Mouse (Mus musculus) hindbrain, embryonic 16.5 days (tissue): ENCODE data around the gene Abhd18. TPM values are rescaled to one million over a fixed set of nuclear protein-coding genes. Genes with fewer than 3 reads are reported as not detected.
A peak's percentile ranks its signal among the peaks of the same experiment; 100 is the strongest.
"Not testable (repeated sequence)": the region's sequence is repeated elsewhere in the genome, so short reads cannot be mapped to it uniquely, and the experiment has no call there.

Source experiments
- ATAC-seq: fragments of 200-750 bp; cut with Nextera tagmentation; 2 replicates; pipeline ENCODE4 v1.8.0; 2017; ENCODE audit warnings: moderate TSS enrichment, moderate library complexity
- H3K27ac ChIP-seq: fragments of 300-500 bp; sonication (generic); 2 replicates; pipeline ENCODE4 v1.5.1; 2014; ENCODE audit warnings: low read depth, mild to moderate bottlenecking, control low read depth, low read length, moderate library complexity
- H3K27me3 ChIP-seq: fragments of 300-500 bp; sonication (generic); replicated peaks from 2 replicates; pipeline ENCODE4 v1.6.1; 2014; ENCODE audit warnings: low read length; ENCODE audit not compliant: control insufficient read depth, insufficient read depth
- H3K36me3 ChIP-seq: fragments of 300-500 bp; sonication (generic); 2 replicates; pipeline ENCODE4 v1.6.1; 2014; ENCODE audit warnings: mild to moderate bottlenecking, low read length, moderate library complexity, mixed read lengths; ENCODE audit not compliant: control insufficient read depth, insufficient read depth
- H3K4me1 ChIP-seq: fragments of 300-500 bp; sonication (generic); 2 replicates; pipeline ENCODE4 v1.6.1; 2014; ENCODE audit warnings: low read depth, low read length; ENCODE audit not compliant: control insufficient read depth, insufficient read depth
- H3K4me2 ChIP-seq: fragments of 300-500 bp; sonication (generic); 2 replicates; pipeline ENCODE4 v1.6.1; 2014; ENCODE audit warnings: mild to moderate bottlenecking, low read length, control low read depth, moderate library complexity
- H3K4me3 ChIP-seq: fragments of 300-500 bp; sonication (generic); 2 replicates; pipeline ENCODE4 v1.5.1; 2014; ENCODE audit warnings: mild to moderate bottlenecking, low read length, control low read depth, moderate library complexity
- H3K9ac ChIP-seq: fragments of 300-500 bp; sonication (generic); 2 replicates; pipeline ENCODE4 v1.6.1; 2014; ENCODE audit warnings: low read depth, mild to moderate bottlenecking, control low read depth, low read length, moderate library complexity
- H3K9me3 ChIP-seq: fragments of 300-500 bp; sonication (generic); 2 replicates; pipeline ENCODE4 v1.6.1; 2014; ENCODE audit warnings: mild to moderate bottlenecking, low read length, moderate library complexity; ENCODE audit not compliant: control insufficient read depth
- WGBS: fragments of 180-500 bp; shearing (Covaris S2); extraction: QIAGEN DNeasy Blood & Tissue Kit; methylation state at CpG from one replicate; pipeline ENCODE4 v1.1.7; 2014; 5-methylcytosine and 5-hydroxymethylcytosine counted together
- polyA plus RNA-seq: library from polyadenylated mRNA; unstranded; fragments of >200 nt; fragmentation: Nextera tagmentation; extraction: Ambion mirVana; gene quantifications from 2 replicates; pipeline ENCODE4 v1.2.1, GENCODE M21; 2015

The Abhd18 gene
- polyA plus RNA-seq: 11.2 and 12.7 TPM in 2 replicates

- H3K4me1 ChIP-seq, ATAC-seq, H3K9me3 ChIP-seq, H3K27me3 ChIP-seq, H3K36me3 ChIP-seq: not testable (repeated sequence)
- WGBS: no CpG with 5 or more reads among the region's 4 CpGs
- peak within 1 kb of the TSS; percentile 66 for H3K9ac ChIP-seq
- H3K4me3 ChIP-seq: peak within 1 kb of the TSS; percentile 52
- H3K4me2 ChIP-seq: peak within 1 kb of the TSS; percentile 61
- H3K27ac ChIP-seq: peak within 1 kb of the TSS; percentile 75
Observed at GRCm38 (mm10) chr3:40846957-40847017, at the start of gene Abhd18. TSS of gene Abhd18 (plus strand) at chr3:40846970.

GRCm38 (mm10) chr3:40798054-40798453 lies 48.7 kb upstream of the Abhd18 start:
- Histone ChIP-seq H3K27me3 (no peaks in the 10 kb centered on the region), H3K36me3 (peaks cover 2% of the 10 kb centered on the region), H3K4me2 (no peak overlapping the region), H3K27ac (no peak overlapping the region), H3K4me3 (no peak overlapping the region), H3K4me1 (peaks cover 8% of the 10 kb centered on the region), H3K9me3 (no peaks in the 10 kb centered on the region), H3K9ac (no peak overlapping the region)
- 84% methylated on average over 1 of the region's 1 CpGs for WGBS
- no peak for ATAC-seq

DNA sequence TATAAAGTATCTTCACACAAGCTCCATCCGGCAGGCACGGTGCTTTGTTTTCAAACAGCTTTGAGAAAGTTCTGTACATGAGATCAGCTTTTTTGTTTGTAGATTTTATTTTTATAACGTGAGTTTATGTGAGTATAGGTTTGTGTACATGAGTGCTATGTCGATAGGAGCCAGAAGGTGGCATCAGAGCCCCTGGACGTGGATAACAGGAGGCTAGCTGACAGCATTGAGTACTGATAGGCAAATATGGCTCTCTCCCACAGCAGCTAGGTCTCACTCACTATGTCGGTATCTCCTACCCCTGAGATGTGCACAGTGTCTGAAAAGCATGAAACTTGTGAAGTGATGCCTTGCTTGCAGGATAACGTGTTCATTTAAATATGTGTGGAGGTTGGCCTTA lies 48.3 kb upstream of the Abhd18 start:
- H3K27me3 ChIP-seq: no peaks in the 10 kb centered on the region
- H3K4me3 ChIP-seq: no peak overlapping the region
- no peaks in the 10 kb centered on the region for H3K9me3 ChIP-seq
- H3K27ac ChIP-seq: no peak overlapping the region
- H3K36me3 ChIP-seq: peaks cover 2% of the 10 kb centered on the region
- H3K4me1 ChIP-seq: peaks cover 8% of the 10 kb centered on the region
- no peak for ATAC-seq
- 40% methylated on average over 7 of the region's 7 CpGs for WGBS
- H3K9ac ChIP-seq: no peak overlapping the region
- H3K4me2 ChIP-seq: no peak overlapping the region

- no peaks in the 10 kb centered on the region for H3K27me3 ChIP-seq
- peak within 1 kb of the TSS; percentile 70 for H3K4me3 ChIP-seq
- peak; percentile 97 for ATAC-seq
- peaks cover 2% of the 10 kb centered on the region for H3K36me3 ChIP-seq
- H3K9me3 ChIP-seq: no peaks in the 10 kb centered on the region
- peak within 1 kb of the TSS; percentile 96 for H3K4me2 ChIP-seq
- H3K9ac ChIP-seq: peak within 1 kb of the TSS; percentile 81
- WGBS: 3% methylated on average over 66 of the region's 66 CpGs
- H3K4me1 ChIP-seq: peaks cover 8% of the 10 kb centered on the region
- peak within 1 kb of the TSS; percentile 65 for H3K27ac ChIP-seq
Observed at GRCm38 (mm10) chr3:40799530-40800372, 47.0 kb upstream of the Abhd18 start, which contains the start of gene Plk4. TSS of gene Plk4 (plus strand) at chr3:40800019.

DNA sequence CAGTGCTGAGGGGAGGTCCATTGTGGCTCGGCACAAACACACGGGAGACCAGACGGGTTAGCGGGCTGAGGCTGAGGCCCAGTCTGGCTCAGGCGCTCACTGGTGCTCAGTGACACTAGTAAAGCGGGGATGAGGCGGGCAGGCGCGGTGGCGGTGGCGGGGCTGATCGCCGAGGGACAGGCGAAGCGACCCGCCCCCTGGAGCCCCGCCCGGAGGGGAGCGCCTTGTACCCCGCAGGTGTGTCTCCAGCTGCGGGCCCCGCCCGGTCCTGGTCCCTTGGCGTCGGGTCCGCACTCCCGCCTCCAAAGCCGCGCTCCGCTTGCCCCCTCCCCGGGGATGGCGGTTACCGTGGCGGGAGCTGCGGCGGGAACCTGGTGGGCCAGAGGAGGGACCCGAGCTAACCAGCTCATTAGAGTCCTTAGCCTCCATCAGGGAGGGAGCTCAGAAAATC lies 46.4 kb upstream of the Abhd18 start:
- peak; percentile 87 for ATAC-seq
- Histone ChIP-seq H3K9me3 (no peaks in the 10 kb centered on the region), H3K27ac (peak overlapping the region; percentile 65), H3K36me3 (peaks cover 7% of the 10 kb centered on the region), H3K4me3 (peak overlapping the region; percentile 70), H3K27me3 (no peaks in the 10 kb centered on the region), H3K4me2 (peak overlapping the region; percentile 96), H3K4me1 (peaks cover 8% of the 10 kb centered on the region), H3K9ac (peak overlapping the region; percentile 81)
- under 1% methylated on average over 33 of the region's 37 CpGs for WGBS

DNA sequence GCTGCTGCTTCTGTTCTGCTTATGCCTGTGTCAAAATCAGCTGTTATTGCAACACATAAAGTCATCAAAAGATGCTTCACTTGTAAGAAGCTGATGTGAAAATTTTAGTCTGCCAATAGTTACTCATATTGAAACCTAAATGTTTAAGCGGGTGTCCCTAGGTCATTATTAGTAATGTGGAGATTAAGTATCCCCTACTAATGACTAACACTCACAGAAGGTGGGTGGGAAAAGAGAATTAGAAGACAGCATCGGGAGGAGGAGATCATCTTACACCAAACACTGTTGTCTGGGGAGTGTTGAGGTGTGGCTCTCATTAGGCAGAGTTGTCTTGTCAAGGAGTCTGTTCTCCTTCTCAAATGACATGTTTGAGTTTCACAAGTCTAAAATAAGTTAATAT lies 39.9 kb upstream of the Abhd18 start:
- no peak for ATAC-seq
- no peaks in the 10 kb centered on the region for H3K4me1 ChIP-seq
- H3K9me3 ChIP-seq: no peaks in the 10 kb centered on the region
- H3K4me2 ChIP-seq: no peak overlapping the region
- no peak overlapping the region for H3K27ac ChIP-seq
- peaks cover 15% of the 10 kb centered on the region for H3K36me3 ChIP-seq
- WGBS: 78% methylated on average over 2 of the region's 2 CpGs
- no peak overlapping the region for H3K4me3 ChIP-seq
- no peak overlapping the region for H3K9ac ChIP-seq
- H3K27me3 ChIP-seq: no peaks in the 10 kb centered on the region

DNA sequence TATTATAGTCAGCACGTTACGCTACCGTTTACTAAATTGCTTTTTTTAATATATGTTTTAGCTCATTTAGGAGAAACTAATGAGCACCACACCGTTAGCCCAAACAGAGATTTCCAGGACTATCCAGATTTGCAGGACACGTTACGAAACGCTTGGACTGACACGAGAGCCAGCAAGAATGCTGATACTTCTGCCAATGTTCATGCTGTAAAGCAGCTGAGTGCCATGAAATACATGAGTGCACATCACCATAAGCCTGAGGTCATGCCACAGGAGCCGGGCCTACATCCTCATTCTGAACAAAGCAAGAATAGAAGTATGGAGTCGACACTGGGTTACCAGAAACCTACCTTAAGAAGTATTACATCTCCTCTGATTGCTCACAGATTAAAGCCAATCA lies 38.1 kb upstream of the Abhd18 start:
- H3K4me3 ChIP-seq: no peak overlapping the region
- no peak overlapping the region for H3K27ac ChIP-seq
- no peak overlapping the region for H3K9ac ChIP-seq
- H3K36me3 ChIP-seq: peaks cover 18% of the 10 kb centered on the region
- no peaks in the 10 kb centered on the region for H3K4me1 ChIP-seq
- no peak overlapping the region for H3K4me2 ChIP-seq
- H3K9me3 ChIP-seq: no peaks in the 10 kb centered on the region
- no peak for ATAC-seq
- 90% methylated on average over 10 of the region's 10 CpGs for WGBS
- no peaks in the 10 kb centered on the region for H3K27me3 ChIP-seq

DNA sequence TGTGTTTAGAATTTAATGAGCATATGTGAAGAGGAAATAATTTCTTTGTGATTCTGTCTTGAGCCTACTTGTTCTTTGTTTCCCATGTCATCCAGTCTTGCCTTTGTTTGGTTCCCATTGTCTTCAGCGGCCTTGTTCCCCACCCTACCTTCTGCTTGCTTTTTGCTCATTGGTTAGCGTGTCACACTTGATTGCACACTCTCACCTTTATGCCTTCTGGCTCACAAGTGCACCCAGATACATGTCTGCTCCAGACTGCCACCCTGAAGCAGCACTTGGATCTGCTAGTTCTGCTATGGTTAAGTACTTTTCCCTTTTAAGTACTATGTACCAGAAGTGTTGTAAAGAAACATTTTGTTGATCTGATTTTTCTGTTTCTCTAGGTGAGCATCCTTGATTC lies 36.9 kb upstream of the Abhd18 start:
- Histone ChIP-seq H3K27ac (no peak overlapping the region), H3K27me3 (no peaks in the 10 kb centered on the region), H3K4me2 (no peak overlapping the region), H3K4me1 (no peaks in the 10 kb centered on the region), H3K36me3 (peaks cover 18% of the 10 kb centered on the region), H3K4me3 (no peak overlapping the region), H3K9ac (no peak overlapping the region), H3K9me3 (no peaks in the 10 kb centered on the region)
- ATAC-seq: no peak
- WGBS: 51% methylated on average over 2 of the region's 2 CpGs

DNA sequence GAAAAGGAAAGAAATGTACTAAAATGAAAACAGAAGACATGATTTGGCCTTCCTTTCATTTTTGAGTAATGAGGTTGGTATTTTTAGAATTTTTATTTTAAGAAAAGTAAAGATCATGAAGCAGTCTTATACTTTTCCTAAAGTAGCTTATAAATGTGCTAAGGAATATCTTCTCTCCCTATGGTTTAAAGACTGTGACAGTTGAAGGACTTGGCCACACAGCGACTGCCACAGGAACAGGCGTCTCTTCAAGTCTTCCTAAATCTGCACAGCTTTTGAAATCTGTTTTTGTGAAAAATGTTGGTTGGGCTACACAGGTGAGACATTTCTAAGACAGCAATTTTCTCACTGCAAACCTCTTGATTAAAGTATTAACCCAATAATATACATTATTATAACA lies 33.5 kb upstream of the Abhd18 start:
- no peak overlapping the region for H3K4me3 ChIP-seq
- no peak for ATAC-seq
- H3K27me3 ChIP-seq: no peaks in the 10 kb centered on the region
- H3K27ac ChIP-seq: no peak overlapping the region
- H3K4me1 ChIP-seq: no peaks in the 10 kb centered on the region
- no peaks in the 10 kb centered on the region for H3K9me3 ChIP-seq
- no peak overlapping the region for H3K9ac ChIP-seq
- peaks cover 12% of the 10 kb centered on the region; the same call in 1 of the 2 replicates for H3K36me3 ChIP-seq
- 91% methylated on average over 2 of the region's 2 CpGs for WGBS
- no peak overlapping the region for H3K4me2 ChIP-seq
